Mouse (Mus musculus) CH12.LX (cell line): ENCODE results near the gene Mfge8.

Experiments used
- CTCF ChIP-seq, 2 experiments: IDR thresholded peaks in 1 of 2; conservative IDR thresholded peaks in 1 of 2; 2 replicates each; pipeline ENCODE4 v1.5.1; 2011 to 2012; ENCODE audit warnings: low read depth in 2 of 2, low read length in 2 of 2, improper control_type of control experiment in 1 of 2, inconsistent platforms in 1 of 2, mild to moderate bottlenecking in 1 of 2, moderate library complexity in 1 of 2
- EP300 ChIP-seq: IDR thresholded peaks from 2 replicates; pipeline ENCODE4 v1.6.1; 2011; ENCODE audit warnings: low read length, improper control_type of control experiment
- IRF4 ChIP-seq: IDR thresholded peaks from 2 replicates; pipeline ENCODE4 v1.6.1; 2014; ENCODE audit warnings: low read depth, mild to moderate bottlenecking, inconsistent platforms, low read length, improper control_type of control experiment
- KAT2A ChIP-seq: IDR thresholded peaks from 2 replicates; pipeline ENCODE4 v1.6.1; 2012; ENCODE audit warnings: low read length, improper control_type of control experiment, inconsistent platforms; ENCODE audit not compliant: insufficient replicate concordance
- MAZ ChIP-seq: IDR thresholded peaks from 2 replicates; pipeline ENCODE4 v1.6.1; 2012; ENCODE audit warnings: low read depth, mild to moderate bottlenecking, inconsistent platforms, low read length, improper control_type of control experiment, moderate library complexity
- POLR2A ChIP-seq: IDR thresholded peaks from 2 replicates; pipeline ENCODE4 v1.6.1; 2011; ENCODE audit warnings: low read depth, mild to moderate bottlenecking, improper control_type of control experiment, low read length
- ZMIZ1 ChIP-seq: IDR thresholded peaks from 2 replicates; pipeline ENCODE4 v1.6.1; 2012; ENCODE audit warnings: low read depth, mild to moderate bottlenecking, inconsistent platforms, low read length, improper control_type of control experiment

DNA sequence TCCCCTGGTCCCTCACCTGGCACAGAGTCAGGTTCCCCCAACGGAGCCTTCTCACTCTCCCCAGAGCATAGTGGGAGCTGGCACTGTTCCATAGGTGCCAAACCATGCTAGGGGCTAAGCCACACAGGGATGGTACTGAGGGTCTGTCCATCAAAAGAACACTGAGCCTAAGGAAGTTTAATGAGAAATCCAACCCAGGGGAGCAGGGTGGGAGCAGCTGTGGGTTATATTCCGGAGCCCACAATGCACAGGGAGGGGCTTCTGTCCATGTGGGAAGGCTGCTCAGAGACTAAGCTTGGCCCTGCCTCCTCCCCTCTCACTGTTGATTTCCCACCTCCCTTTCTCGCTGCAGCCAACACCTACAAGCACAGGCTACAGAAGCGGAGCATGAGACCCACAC, 35.0 kb downstream of the Mfge8 start:
- no peak for TF ChIP-seq IRF4
- no peak for TF ChIP-seq ZMIZ1
- TF ChIP-seq KAT2A = no peak
- TF ChIP-seq EP300 = no peak
- no peak for TF ChIP-seq MAZ
- TF ChIP-seq POLR2A = no peak
- no peak for TF ChIP-seq CTCF (conservative IDR thresholded peaks at IDR 0.05 in 1 of 2, IDR thresholded peaks at IDR 0.05 in 1 of 2; ENCODE audit: low read depth in 2 of 2, low read length in 2 of 2)
